Mouse (Mus musculus) left cerebral cortex, adult 11 months (tissue): Measurements from ENCODE around the gene Ubl3.

Source experiments
- DNase-seq: peaks from one replicate; pipeline ENCODE4 v3.0.0; 2022; ENCODE audit warnings: low spot score

Ubl3 gene

GRCm38 (mm10) chr5:148474346-148474745, 78.2 kb downstream of the Ubl3 start:
- no peak for DNase-seq

- DNase-seq, result no peak
Measured at GRCm38 (mm10) chr5:148468626-148469441, 83.8 kb downstream of the Ubl3 start.

- DNase-seq, result no peak
Measured at GRCm38 (mm10) chr5:148466933-148467607, 85.5 kb downstream of the Ubl3 start.

GRCm38 (mm10) chr5:148466116-148466515, 86.5 kb downstream of the Ubl3 start:
- DNase-seq, result no peak

GRCm38 (mm10) chr5:148465091-148465490, 87.5 kb downstream of the Ubl3 start:
- no peak for DNase-seq

- no peak for DNase-seq
Measured at GRCm38 (mm10) chr5:148464489-148464888, 88.1 kb downstream of the Ubl3 start.

- no peak for DNase-seq
Measured at GRCm38 (mm10) chr5:148463783-148464294, 88.8 kb downstream of the Ubl3 start.
